Mouse (Mus musculus) liver, adult 2 months (tissue): ENCODE data around the gene Nid2.

Experiments
- CTCF ChIP-seq: fragments of 200-500 bp; IDR thresholded peaks from 2 replicates; pipeline ENCODE4 v1.5.1; 2011; ENCODE audit warnings: low read depth, low read length, control low read depth
- POLR2A ChIP-seq: fragments of 200-500 bp; IDR thresholded peaks from 2 replicates; pipeline ENCODE4 v1.6.1; 2011; ENCODE audit warnings: low read length, control low read depth; ENCODE audit not compliant: insufficient read depth; ENCODE audit errors: extremely low read depth

GRCm38 (mm10) chr14:19746232-19746631 is 4.8 kb upstream of the Nid2 start:
- TF ChIP-seq CTCF (no peak), POLR2A (no peak)
